Mouse (Mus musculus): ENCODE data around the gene Ap1s2.

The Ap1s2 gene

GRCm38 (mm10) chrX:163981092-163981491 lies 72.3 kb downstream of the Ap1s2 start:
- DNase-seq (ENCODE audit: low spot score in 2 of 2), result no peak

DNA sequence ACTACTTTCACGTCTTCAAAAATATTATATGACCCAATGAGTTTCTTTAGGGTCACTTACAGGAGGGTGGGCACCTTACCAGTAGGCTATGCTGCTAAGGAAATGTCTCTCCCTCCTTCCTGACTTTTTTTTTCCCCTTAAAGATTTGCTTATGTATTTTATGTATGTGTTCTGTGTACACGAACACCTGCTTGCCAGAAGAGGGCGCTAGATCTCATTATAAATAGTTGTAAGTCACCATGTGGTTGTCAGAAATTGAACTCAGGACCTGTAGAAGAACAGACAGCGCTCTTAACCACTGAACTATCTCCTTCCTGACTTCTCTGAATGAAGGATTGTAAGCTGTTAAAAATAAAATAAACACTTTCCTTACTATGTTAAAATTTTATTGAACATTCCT lies 72.7 kb downstream of the Ap1s2 start:
- no peak for DNase-seq (ENCODE audit: low spot score in 2 of 2)

DNA sequence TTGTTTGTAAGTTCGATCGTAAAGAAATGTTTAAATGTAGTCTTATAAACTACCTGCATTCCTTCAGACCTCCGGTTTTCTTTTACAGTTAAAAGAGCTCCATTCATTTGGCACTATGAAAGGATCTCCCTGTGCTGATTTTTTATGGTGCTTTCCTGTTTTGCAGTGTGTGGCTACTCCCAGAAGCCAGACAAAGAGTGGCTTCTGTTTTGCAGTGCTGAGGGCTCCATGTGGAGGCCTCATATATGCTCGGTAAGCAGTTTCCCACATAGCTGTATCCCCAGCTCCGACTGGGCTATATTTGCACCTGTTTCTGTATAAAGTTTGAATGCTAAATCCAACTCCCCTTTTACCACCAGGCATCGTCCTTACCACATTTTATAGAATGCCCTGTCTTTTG lies 73.3 kb downstream of the Ap1s2 start:
- DNase-seq (ENCODE audit: low spot score in 2 of 2), result no peak

Data from cerebellum, postnatal 4 days (tissue).